Mouse (Mus musculus): ENCODE results near the gene Kif26b.

DNA sequence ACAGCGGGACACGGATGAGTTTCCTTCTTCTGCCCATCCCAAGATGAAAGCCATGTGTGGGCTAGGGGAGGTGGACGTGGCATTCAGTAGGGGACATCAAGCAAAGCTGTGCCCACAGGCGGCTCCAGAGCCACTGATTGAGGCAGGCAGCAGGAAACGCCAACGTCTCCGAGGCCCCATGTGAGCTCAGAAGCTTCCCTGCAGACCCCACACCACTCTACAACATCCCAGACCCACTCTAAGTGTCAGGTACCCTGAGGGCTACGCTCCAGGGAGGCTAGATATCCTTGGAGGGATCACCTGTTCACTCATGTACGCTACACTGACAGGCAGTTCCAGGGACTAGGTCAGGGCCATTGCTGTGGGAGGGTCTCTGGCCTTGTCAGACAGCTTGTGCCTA, 432.7 kb downstream of the Kif26b start:
- no peak for TF ChIP-seq CTCF (IDR thresholded peaks at IDR 0.05; ENCODE audit: control insufficient read depth, insufficient read depth, low read length)
- no peak for TF ChIP-seq POLR2A (IDR thresholded peaks at IDR 0.05; ENCODE audit: borderline replicate concordance, control insufficient read depth, low read depth, low read length)
